Mouse (Mus musculus) lung, postnatal 10 days (tissue): ENCODE measurements around the gene Btbd9.
A peak's percentile ranks its signal among the peaks of the same experiment; 100 is the strongest.
"Not testable (repeated sequence)": the region's sequence is repeated elsewhere in the genome, so short reads cannot be mapped to it uniquely, and the experiment has no call there.

Experiments
- DNase-seq: peaks from one replicate; pipeline ENCODE4 v3.0.0; 2021

Gene Btbd9

GRCm38 (mm10) chr17:30556512-30556911, 19.8 kb downstream of the Btbd9 start:
- DNase-seq: no peak

DNA sequence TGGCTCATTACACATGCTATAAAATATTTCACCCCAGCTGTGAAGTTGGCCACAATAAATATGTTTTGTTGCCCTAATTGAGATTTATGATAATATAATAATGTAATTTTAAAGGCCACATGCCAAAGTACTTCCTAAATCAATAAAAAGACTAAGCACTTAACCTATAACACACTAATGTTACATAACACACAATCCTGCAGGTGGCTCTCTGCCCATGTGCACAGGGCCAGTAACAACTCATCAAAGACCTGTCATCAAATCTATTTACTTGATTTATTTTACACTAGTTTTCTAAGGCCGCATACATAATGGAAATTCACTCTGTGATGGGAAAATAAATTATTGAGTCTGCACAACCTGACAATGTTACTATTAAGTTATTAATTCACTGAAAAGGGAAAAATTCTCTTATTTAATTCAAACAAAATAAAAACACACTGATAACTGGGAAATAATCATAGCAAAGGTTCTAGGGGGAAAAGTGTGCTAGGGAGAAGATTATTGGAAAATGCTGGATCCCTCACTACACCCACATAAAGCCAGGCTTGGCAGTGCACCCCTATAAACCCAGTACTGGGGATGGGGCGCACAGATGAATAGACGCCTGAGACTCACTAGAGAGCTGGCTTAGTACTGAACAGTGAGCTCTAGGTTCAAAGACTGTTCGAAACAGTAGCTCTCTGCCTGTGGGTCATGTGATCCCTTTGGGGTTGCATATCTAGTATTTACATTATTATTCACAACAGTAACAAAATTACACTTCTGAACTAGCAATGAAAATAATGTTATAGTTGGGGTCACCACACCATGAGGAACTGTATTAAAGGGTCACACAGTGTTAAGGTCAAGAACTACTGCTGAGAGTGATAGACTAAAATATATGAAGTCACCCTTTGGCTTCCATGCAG, 23.0 kb downstream of the Btbd9 start:
- DNase-seq: no peak

GRCm38 (mm10) chr17:30550774-30551107, 25.5 kb downstream of the Btbd9 start:
- peak; percentile 71 for DNase-seq

DNA sequence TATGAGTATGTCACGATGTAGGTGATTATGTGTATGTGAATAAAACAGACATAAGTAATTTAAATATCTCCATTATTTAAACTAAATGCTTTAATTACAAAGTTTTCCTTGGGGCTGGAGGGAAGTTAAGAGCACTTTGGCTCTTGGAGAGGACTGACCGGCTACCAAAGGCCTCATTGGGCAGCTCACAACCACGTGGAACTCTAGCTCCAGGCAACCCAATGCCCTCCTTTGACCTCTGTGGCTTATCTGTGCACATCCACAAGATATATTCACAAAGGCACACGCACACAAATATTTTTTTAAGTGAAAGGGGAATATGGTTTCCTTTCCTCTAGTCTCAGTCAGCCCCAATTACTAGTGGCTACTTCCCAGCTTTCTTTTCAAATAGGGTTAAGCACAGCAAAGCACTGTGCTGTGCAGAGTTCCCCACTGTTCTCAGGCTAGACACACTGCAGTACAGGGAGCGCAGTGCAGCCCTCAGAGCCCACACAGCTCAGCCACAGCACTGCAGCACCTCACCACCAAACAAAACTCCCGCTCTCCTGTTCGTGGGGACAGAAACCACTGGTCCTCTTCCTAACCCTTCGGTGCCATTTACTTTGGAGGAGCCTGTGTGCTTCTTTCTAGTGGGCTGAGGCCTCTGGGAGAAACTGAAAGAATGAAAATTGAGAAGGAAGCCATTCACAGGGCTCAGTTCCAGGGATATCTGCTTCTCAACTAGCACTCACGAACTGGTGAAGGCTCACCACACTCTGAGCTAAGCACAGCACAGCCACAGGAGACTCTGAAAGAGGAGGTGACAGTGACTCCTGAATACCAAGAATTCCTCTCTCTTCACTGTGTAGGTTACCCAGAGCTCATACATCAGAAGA, 26.2 kb downstream of the Btbd9 start:
- DNase-seq: no peak

DNA sequence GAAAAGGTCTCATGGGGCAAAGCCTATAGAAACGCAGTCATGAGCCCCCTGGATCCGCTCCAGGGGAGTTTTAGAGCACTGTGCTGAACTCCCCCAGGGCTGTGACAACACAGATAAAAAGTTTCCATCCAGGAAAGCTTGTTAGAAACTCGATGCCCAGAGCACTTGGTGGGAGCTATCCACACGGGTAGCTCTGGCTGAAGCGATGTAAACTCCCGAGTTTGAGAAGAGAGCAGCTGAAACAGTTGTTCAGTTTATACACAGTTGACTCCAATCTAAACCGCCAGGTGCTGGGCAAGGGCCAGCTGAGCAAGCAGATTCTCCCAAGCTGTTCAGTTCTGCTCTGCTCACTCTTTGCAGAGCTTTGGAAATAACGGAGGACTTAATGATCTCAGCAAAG, 37.2 kb downstream of the Btbd9 start:
- peak; percentile 56 for DNase-seq

DNA sequence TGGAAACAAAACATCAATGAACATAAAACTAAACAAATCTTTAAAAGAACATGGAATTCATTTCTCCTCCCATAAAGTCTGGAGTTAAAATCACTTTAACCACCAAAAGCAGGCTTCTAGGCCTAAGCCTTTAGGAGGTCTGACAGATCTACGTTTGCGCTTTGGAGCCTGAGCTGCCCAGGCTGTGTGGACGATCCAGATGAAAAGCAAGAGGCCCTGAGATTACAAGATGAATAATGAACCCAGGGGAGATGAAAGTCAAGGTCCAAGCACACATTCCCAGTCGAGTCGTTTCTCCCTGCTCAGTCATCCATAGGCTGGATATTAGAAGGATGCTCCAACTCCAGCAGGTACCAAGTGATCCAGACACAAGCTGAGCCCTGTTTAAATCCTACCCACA, 39.6 kb downstream of the Btbd9 start:
- DNase-seq: no peak

- no peak for DNase-seq
Observed at GRCm38 (mm10) chr17:30533098-30533497, 43.2 kb downstream of the Btbd9 start.

DNA sequence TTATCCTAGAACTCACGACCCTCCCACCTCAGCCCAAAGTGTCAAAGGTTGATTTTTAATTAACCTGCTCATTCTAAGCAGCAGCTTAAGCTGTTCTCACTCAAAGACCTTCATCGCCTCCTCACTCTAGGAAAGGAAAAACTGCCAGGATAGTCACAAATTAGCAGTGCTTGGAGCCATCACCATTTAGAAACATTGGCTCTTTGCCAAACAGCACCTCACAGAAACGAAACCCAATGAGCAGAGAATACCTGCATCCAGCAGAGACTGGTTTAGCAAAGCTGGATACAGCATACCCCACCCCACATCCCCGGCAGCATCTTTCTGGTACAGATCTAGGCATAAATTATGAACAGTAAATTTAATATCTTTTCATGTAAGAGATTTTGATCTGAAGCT, 45.7 kb downstream of the Btbd9 start:
- no peak for DNase-seq

GRCm38 (mm10) chr17:30529632-30530541, 46.4 kb downstream of the Btbd9 start:
- no peak for DNase-seq

GRCm38 (mm10) chr17:30525405-30526295, 50.6 kb downstream of the Btbd9 start:
- no peak for DNase-seq

GRCm38 (mm10) chr17:30524451-30524850, 51.8 kb downstream of the Btbd9 start:
- DNase-seq: peak; percentile 45

GRCm38 (mm10) chr17:30523783-30524182, 52.5 kb downstream of the Btbd9 start:
- no peak for DNase-seq

GRCm38 (mm10) chr17:30522406-30523078, 53.7 kb downstream of the Btbd9 start:
- DNase-seq: no peak

GRCm38 (mm10) chr17:30519172-30519512, 57.1 kb downstream of the Btbd9 start:
- DNase-seq: not testable (repeated sequence)

GRCm38 (mm10) chr17:30518431-30519171, 57.7 kb downstream of the Btbd9 start:
- no peak for DNase-seq

GRCm38 (mm10) chr17:30516580-30517340, 59.5 kb downstream of the Btbd9 start:
- no peak for DNase-seq

GRCm38 (mm10) chr17:30515401-30515800, 60.9 kb downstream of the Btbd9 start:
- DNase-seq: no peak

DNA sequence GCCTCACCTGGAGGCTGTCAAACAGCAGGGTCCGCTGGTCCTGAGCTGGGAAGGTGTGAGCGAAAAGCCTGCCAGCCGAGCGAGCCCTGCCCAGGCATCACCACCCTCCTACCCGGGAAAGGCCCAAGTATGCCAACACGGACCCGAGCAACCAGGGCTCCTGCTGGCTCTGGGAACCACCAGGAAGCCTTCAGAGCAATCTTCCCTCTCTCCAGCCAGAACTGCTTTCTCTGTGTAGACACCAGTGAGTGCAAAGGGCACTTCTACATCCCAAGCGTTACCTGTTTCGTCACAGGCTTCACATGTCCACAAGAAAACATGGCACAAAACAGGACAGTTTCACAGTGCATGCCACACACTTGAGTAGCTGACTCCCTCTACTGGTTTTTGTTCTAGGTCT, 63.3 kb downstream of the Btbd9 start:
- DNase-seq: no peak

- DNase-seq: no peak
Observed at GRCm38 (mm10) chr17:30512531-30512930, 63.8 kb downstream of the Btbd9 start.

GRCm38 (mm10) chr17:30512007-30512406, 64.3 kb downstream of the Btbd9 start:
- no peak for DNase-seq
